Mouse (Mus musculus): Measurements from ENCODE around the gene Tmem37. TPM values are rescaled to one million over a fixed set of nuclear protein-coding genes. Genes with fewer than 3 reads are reported as not detected.

The Tmem37 gene
- polyA plus RNA-seq, 1 experiment from 2014 or later: 166 TPM

GRCm38 (mm10) chr1:120109741-120110432, 36.0 kb upstream of the Tmem37 start:
- Histone ChIP-seq H3K36me3 (ENCODE audit: insufficient read depth, low read length) (peaks cover 14% of the 10 kb centered on the region), H3K4me2 (ENCODE audit: low read length) (no peak overlapping the region), H3K9ac (ENCODE audit: low read depth, low read length) (no peak overlapping the region), H3K27ac (peak overlapping the region; percentile 50), H3K9me3 (replicated peaks; ENCODE audit: low read length) (no peaks in the 10 kb centered on the region), H3K4me1 (replicated peaks; ENCODE audit: insufficient read depth, low read length) (no peaks in the 10 kb centered on the region), H3K27me3 (ENCODE audit: insufficient read depth, low read length) (no peaks in the 10 kb centered on the region), H3K4me3 (replicated peaks; ENCODE audit: low read depth, low read length) (no peak overlapping the region)
- DNase-seq (ENCODE audit: low spot score) (no peak), ATAC-seq (replicated peaks; ENCODE audit: low FRiP score, low read depth) (peak; percentile 79)
- 77% methylated on average over 19 of the region's 19 CpGs for WGBS
- TF ChIP-seq CTCF (IDR thresholded peaks at IDR 0.05; ENCODE audit: low read depth): no peak

GRCm38 (mm10) chr1:120105556-120105959, 31.7 kb upstream of the Tmem37 start:
- TF ChIP-seq CTCF (IDR thresholded peaks at IDR 0.05; ENCODE audit: low read depth): peak; percentile 36; the same call in 1 of the 2 replicates
- ATAC-seq (replicated peaks; ENCODE audit: low FRiP score, low read depth): peak; percentile 64; the same call in 1 of the 2 replicates
- Histone ChIP-seq H3K4me3 (replicated peaks; ENCODE audit: low read depth, low read length) (no peak overlapping the region), H3K4me1 (replicated peaks; ENCODE audit: insufficient read depth, low read length) (no peaks in the 10 kb centered on the region), H3K9ac (ENCODE audit: low read depth, low read length) (no peak overlapping the region), H3K36me3 (ENCODE audit: insufficient read depth, low read length) (no peaks in the 10 kb centered on the region), H3K27ac (no peak overlapping the region), H3K9me3 (replicated peaks; ENCODE audit: low read length) (no peaks in the 10 kb centered on the region), H3K4me2 (ENCODE audit: low read length) (no peak overlapping the region), H3K27me3 (ENCODE audit: insufficient read depth, low read length) (no peaks in the 10 kb centered on the region)
- WGBS: 59% methylated on average over 5 of the region's 5 CpGs
- DNase-seq (ENCODE audit: low spot score): peak; percentile 25

- WGBS: 78% methylated on average over 3 of the region's 3 CpGs
- Histone ChIP-seq H3K4me1 (replicated peaks; ENCODE audit: insufficient read depth, low read length) (no peaks in the 10 kb centered on the region), H3K27ac (no peak overlapping the region), H3K9ac (ENCODE audit: low read depth, low read length) (no peak overlapping the region), H3K36me3 (ENCODE audit: insufficient read depth, low read length) (no peaks in the 10 kb centered on the region), H3K9me3 (replicated peaks; ENCODE audit: low read length) (no peaks in the 10 kb centered on the region), H3K4me3 (replicated peaks; ENCODE audit: low read depth, low read length) (no peak overlapping the region), H3K27me3 (ENCODE audit: insufficient read depth, low read length) (no peaks in the 10 kb centered on the region), H3K4me2 (ENCODE audit: low read length) (no peak overlapping the region)
- no peak for TF ChIP-seq CTCF (IDR thresholded peaks at IDR 0.05; ENCODE audit: low read depth)
- no peak for ATAC-seq (replicated peaks; ENCODE audit: low FRiP score, low read depth)
- DNase-seq (ENCODE audit: low spot score): no peak
Observed at GRCm38 (mm10) chr1:120101227-120101609, 27.3 kb upstream of the Tmem37 start.

GRCm38 (mm10) chr1:120100456-120101226, 26.8 kb upstream of the Tmem37 start:
- H3K27me3 ChIP-seq (ENCODE audit: insufficient read depth, low read length): no peaks in the 10 kb centered on the region
- no peak overlapping the region for H3K27ac ChIP-seq
- no peaks in the 10 kb centered on the region for H3K4me1 ChIP-seq (replicated peaks; ENCODE audit: insufficient read depth, low read length)
- no peaks in the 10 kb centered on the region for H3K36me3 ChIP-seq (ENCODE audit: insufficient read depth, low read length)
- no peak for ATAC-seq (replicated peaks; ENCODE audit: low FRiP score, low read depth)
- H3K9ac ChIP-seq (ENCODE audit: low read depth, low read length): no peak overlapping the region
- no peak overlapping the region for H3K4me3 ChIP-seq (replicated peaks; ENCODE audit: low read depth, low read length)
- TF ChIP-seq CTCF (IDR thresholded peaks at IDR 0.05; ENCODE audit: low read depth): no peak
- 79% methylated on average over 8 of the region's 8 CpGs for WGBS
- no peak for DNase-seq (ENCODE audit: low spot score)
- H3K9me3 ChIP-seq (replicated peaks; ENCODE audit: low read length): no peaks in the 10 kb centered on the region
- H3K4me2 ChIP-seq (ENCODE audit: low read length): no peak overlapping the region

GRCm38 (mm10) chr1:120099483-120099882, 25.6 kb upstream of the Tmem37 start:
- no peak for TF ChIP-seq CTCF (IDR thresholded peaks at IDR 0.05; ENCODE audit: low read depth)
- no peak overlapping the region for H3K27ac ChIP-seq
- WGBS: 46% methylated on average over 6 of the region's 6 CpGs
- ATAC-seq (replicated peaks; ENCODE audit: low FRiP score, low read depth) (peak; percentile 59), DNase-seq (ENCODE audit: low spot score) (peak; percentile 44)
- no peak overlapping the region for H3K4me3 ChIP-seq (replicated peaks; ENCODE audit: low read depth, low read length)
- no peaks in the 10 kb centered on the region for H3K4me1 ChIP-seq (replicated peaks; ENCODE audit: insufficient read depth, low read length)
- H3K27me3 ChIP-seq (ENCODE audit: insufficient read depth, low read length): no peaks in the 10 kb centered on the region
- no peaks in the 10 kb centered on the region for H3K36me3 ChIP-seq (ENCODE audit: insufficient read depth, low read length)
- no peaks in the 10 kb centered on the region for H3K9me3 ChIP-seq (replicated peaks; ENCODE audit: low read length)
- no peak overlapping the region for H3K4me2 ChIP-seq (ENCODE audit: low read length)
- H3K9ac ChIP-seq (ENCODE audit: low read depth, low read length): no peak overlapping the region

- WGBS: 14% methylated on average over 7 of the region's 7 CpGs
- peak; percentile 79 for TF ChIP-seq CTCF (IDR thresholded peaks at IDR 0.05; ENCODE audit: low read depth)
- Histone ChIP-seq H3K9ac (ENCODE audit: low read depth, low read length) (no peak overlapping the region), H3K36me3 (ENCODE audit: insufficient read depth, low read length) (no peaks in the 10 kb centered on the region), H3K4me3 (replicated peaks; ENCODE audit: low read depth, low read length) (no peak overlapping the region), H3K27me3 (ENCODE audit: insufficient read depth, low read length) (no peaks in the 10 kb centered on the region), H3K27ac (no peak overlapping the region), H3K4me1 (replicated peaks; ENCODE audit: insufficient read depth, low read length) (no peaks in the 10 kb centered on the region), H3K4me2 (ENCODE audit: low read length) (no peak overlapping the region), H3K9me3 (replicated peaks; ENCODE audit: low read length) (no peaks in the 10 kb centered on the region)
- no peak for ATAC-seq (replicated peaks; ENCODE audit: low FRiP score, low read depth)
- DNase-seq (ENCODE audit: low spot score): peak; percentile 78
Observed at GRCm38 (mm10) chr1:120098327-120098726, 24.5 kb upstream of the Tmem37 start.
